Mouse (Mus musculus): ENCODE measurements around the gene Sgsm1.

GRCm38 (mm10) chr5:113219450-113219849 is 91.1 kb downstream of the Sgsm1 start:
- TF ChIP-seq CTCF (conservative IDR thresholded peaks at IDR 0.05; ENCODE audit: insufficient read depth, insufficient read length, low read depth, low read length) (no peak), POLR2A (IDR thresholded peaks at IDR 0.05; ENCODE audit: low read depth, low read length) (no peak)
